Mouse (Mus musculus) stomach, postnatal 0 days (tissue): ENCODE results near the gene Pcyt1a.

Experiments
- CTCF ChIP-seq: IDR thresholded peaks from 2 replicates; pipeline ENCODE4 v1.5.1; 2016; ENCODE audit warnings: antibody characterized with exemption, low read depth, mild to moderate bottlenecking, moderate library complexity
- EP300 ChIP-seq: optimal IDR thresholded peaks from 2 replicates; pipeline ENCODE3; 2016; ENCODE audit warnings: antibody characterized with exemption

GRCm38 (mm10) chr16:32460518-32460917, 29.8 kb downstream of the Pcyt1a start:
- TF ChIP-seq CTCF: peak; percentile 52
- TF ChIP-seq EP300: no peak
